Mouse (Mus musculus): ENCODE data around the gene H13.

DNA sequence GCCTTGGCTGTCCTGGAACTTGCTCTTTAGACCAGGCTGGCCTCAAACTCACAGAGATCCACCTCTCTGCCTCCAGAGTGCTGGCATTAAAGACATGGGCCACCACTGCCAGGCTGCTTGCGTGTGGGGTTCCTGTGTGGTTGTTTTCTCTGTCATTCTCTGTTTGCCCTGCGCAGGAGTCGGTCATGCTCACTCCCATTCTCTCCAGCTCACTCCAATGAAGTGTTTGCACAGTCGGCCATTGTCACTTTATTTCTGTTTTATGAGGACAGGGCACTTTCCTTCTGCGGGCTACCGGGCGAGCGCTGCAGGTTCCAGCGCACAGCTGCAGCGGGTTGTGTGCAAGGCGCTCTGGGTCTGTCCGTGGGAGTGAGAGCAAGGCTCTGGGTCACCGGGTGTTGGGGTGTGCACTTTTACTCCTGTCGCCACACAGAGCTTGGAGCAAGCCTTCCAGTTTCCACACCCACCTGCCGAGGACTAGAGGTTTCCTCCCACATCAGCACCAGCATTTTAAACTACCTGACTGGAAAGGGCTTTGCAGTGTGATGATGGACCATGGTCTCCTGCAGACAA, 56.0 kb downstream of the H13 start:
- TF ChIP-seq CTCF (conservative IDR thresholded peaks at IDR 0.05 in 1 of 2, IDR thresholded peaks at IDR 0.05 in 1 of 2; ENCODE audit: low read depth in 2 of 2, low read length in 2 of 2) (no peak), POLR2AphosphoS2 (IDR thresholded peaks at IDR 0.05; ENCODE audit: low read depth, low read length) (no peak), POLR2A (IDR thresholded peaks at IDR 0.05; ENCODE audit: low read depth, low read length) (no peak), EP300 (IDR thresholded peaks at IDR 0.05; ENCODE audit: low read length) (no peak), CHD1 (IDR thresholded peaks at IDR 0.05; ENCODE audit: low read depth, low read length) (no peak), ETS1 (conservative IDR thresholded peaks at IDR 0.05; ENCODE audit: low read depth, low read length) (no peak)
